Mouse (Mus musculus): ENCODE results near the gene Agrn. TPM values are rescaled to one million over a fixed set of nuclear protein-coding genes. Genes with fewer than 3 reads are reported as not detected.
A peak's percentile ranks its signal among the peaks of the same experiment; 100 is the strongest.

The Agrn gene
- polyA plus RNA-seq, 1 experiment from 2014 or later: 142 TPM

DNA sequence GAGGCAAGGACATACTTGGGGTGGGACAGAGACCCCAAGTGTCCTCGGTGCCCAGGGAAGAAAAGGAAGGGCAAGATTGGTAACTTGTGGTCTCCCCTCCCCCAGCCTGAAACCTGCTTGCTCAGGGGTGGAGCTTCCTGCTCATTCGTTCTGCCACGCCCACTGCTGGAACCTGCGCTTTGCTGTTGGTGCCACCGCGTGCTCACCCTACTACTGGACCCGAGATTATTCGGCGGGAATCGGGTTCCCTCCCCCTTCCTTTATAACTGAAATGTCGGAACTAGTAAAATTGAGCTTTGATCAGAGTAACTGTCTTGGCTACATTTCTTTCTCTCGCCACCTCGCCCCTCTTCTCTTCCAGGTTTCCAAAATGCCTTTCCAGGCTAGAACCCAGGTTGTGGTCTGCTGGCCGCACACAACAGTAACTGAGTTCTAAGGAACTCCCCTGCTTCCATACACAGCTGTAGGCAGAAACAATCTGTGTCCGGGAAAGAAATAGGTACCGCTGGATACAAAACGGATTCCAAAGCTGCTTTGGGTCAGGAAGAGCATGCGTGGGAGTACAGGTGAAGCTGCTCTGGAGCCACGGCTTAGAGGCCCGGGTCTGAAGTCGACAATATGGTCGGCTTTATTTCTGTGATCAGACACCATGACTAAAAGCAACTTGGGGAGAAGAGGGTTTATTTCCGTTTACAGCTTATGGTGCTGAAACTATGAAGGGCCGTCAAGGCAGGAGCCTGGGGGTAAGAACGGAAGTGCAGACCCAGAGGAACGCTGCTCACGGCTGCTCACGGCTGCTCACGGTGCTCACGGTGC lies 60.8 kb downstream of the Agrn start:
- no peaks in the 10 kb centered on the region for H3K9me3 ChIP-seq (ENCODE audit: control insufficient read depth, low read length)
- no peaks in the 10 kb centered on the region for H3K27me3 ChIP-seq (ENCODE audit: control insufficient read depth, insufficient read depth, low read length)
- WGBS: 93% methylated on average over 30 of the region's 30 CpGs
- no peak overlapping the region for H3K9ac ChIP-seq (replicated peaks; ENCODE audit: low read length)
- no peak for DNase-seq
- no peak overlapping the region for H3K27ac ChIP-seq (replicated peaks; ENCODE audit: low read depth, low read length)
- H3K36me3 ChIP-seq (ENCODE audit: control insufficient read depth, insufficient read depth, low read length): no peaks in the 10 kb centered on the region
- H3K4me1 ChIP-seq (ENCODE audit: control insufficient read depth, insufficient read depth, low read length): no peaks in the 10 kb centered on the region
- no peak overlapping the region for H3K4me3 ChIP-seq (replicated peaks; ENCODE audit: low read depth, low read length)
- H3K4me2 ChIP-seq (ENCODE audit: low read length): no peak overlapping the region
- no peak for ATAC-seq (ENCODE audit: low FRiP score, low TSS enrichment)

DNA sequence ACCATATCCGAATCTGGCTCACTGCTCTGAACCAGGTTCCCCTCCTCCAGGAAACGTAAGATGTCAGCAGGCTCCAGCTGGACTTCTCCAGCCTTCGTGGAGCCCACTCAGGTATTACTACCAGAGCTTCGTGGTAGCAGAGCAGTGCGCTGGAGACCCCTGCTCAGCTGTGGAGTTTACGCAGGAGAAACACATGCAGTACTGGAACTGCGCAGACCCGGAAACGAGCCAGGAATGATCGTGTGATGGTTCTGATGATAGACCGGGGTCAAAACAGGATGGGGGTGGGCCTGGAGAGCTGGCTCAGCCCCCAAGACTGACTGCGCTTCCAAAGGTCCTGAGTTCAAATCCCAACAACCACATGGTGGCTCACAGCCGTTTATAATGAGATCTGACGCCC lies 61.5 kb downstream of the Agrn start:
- DNase-seq: no peak
- Histone ChIP-seq H3K9me3 (ENCODE audit: control insufficient read depth, low read length) (no peaks in the 10 kb centered on the region), H3K4me2 (ENCODE audit: low read length) (no peak overlapping the region), H3K27ac (replicated peaks; ENCODE audit: low read depth, low read length) (no peak overlapping the region), H3K9ac (replicated peaks; ENCODE audit: low read length) (no peak overlapping the region), H3K4me3 (replicated peaks; ENCODE audit: low read depth, low read length) (no peak overlapping the region), H3K36me3 (ENCODE audit: control insufficient read depth, insufficient read depth, low read length) (no peaks in the 10 kb centered on the region), H3K27me3 (ENCODE audit: control insufficient read depth, insufficient read depth, low read length) (no peaks in the 10 kb centered on the region), H3K4me1 (ENCODE audit: control insufficient read depth, insufficient read depth, low read length) (no peaks in the 10 kb centered on the region)
- 96% methylated on average over 14 of the region's 14 CpGs for WGBS
- no peak for ATAC-seq (ENCODE audit: low FRiP score, low TSS enrichment)

DNA sequence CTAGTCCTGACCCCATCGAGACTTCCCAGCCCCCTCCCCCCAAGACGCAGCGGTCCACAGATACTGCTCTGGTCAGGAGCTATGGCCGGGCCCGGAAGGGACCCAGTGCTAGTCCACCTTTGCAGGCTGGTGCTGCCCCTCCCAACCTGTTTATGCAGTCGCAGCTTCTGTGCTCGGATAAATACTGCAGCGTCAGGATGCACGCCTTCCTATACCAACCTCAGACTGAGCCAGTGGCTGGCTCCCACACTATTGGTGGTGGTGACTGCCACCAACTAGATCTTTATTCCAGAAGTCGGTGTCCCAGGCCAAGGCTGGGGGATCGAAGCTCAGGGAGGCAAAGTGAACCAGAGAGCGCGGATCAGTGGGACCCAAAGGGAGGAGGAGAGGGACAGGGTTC lies 62.2 kb downstream of the Agrn start:
- Histone ChIP-seq H3K27me3 (ENCODE audit: control insufficient read depth, insufficient read depth, low read length) (no peaks in the 10 kb centered on the region), H3K9ac (replicated peaks; ENCODE audit: low read length) (no peak overlapping the region), H3K27ac (replicated peaks; ENCODE audit: low read depth, low read length) (no peak overlapping the region), H3K4me1 (ENCODE audit: control insufficient read depth, insufficient read depth, low read length) (no peaks in the 10 kb centered on the region), H3K36me3 (ENCODE audit: control insufficient read depth, insufficient read depth, low read length) (no peaks in the 10 kb centered on the region), H3K9me3 (ENCODE audit: control insufficient read depth, low read length) (no peaks in the 10 kb centered on the region), H3K4me2 (ENCODE audit: low read length) (no peak overlapping the region), H3K4me3 (replicated peaks; ENCODE audit: low read depth, low read length) (no peak overlapping the region)
- DNase-seq: no peak
- no peak for ATAC-seq (ENCODE audit: low FRiP score, low TSS enrichment)
- 89% methylated on average over 13 of the region's 13 CpGs for WGBS

DNA sequence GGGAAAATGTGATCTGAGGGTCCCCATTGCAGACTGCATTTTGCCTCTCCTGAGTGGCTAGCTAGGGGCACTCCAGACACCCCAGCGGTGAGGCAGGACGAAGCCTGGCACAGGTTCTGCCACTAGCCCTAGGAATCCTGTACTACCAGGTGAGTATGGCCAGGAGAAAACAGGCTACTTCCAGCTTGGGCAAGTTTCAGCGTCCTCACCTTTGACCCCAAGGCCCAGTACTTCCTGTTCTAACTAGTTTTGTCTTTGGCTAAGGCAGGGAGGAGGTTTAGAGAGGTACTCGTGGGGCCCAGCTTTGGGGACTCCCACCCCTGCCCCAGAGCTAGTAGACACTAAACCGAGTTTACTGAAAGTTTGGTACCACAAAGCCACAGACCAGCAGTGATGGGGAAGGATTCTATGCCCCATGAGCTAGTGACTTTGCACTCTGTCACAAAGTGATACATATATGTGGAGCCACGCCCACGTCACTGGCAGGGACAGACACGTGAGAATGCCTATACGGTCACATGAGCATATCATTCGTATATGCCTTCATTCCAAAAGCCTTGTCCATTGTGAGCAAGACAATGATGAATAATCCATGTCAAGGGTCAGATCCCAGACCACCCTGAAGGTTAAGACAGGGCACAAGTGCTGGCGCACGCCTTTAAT lies 63.2 kb downstream of the Agrn start:
- no peaks in the 10 kb centered on the region for H3K9me3 ChIP-seq (ENCODE audit: control insufficient read depth, low read length)
- H3K36me3 ChIP-seq (ENCODE audit: control insufficient read depth, insufficient read depth, low read length): no peaks in the 10 kb centered on the region
- H3K27me3 ChIP-seq (ENCODE audit: control insufficient read depth, insufficient read depth, low read length): no peaks in the 10 kb centered on the region
- no peak overlapping the region for H3K27ac ChIP-seq (replicated peaks; ENCODE audit: low read depth, low read length)
- no peaks in the 10 kb centered on the region for H3K4me1 ChIP-seq (ENCODE audit: control insufficient read depth, insufficient read depth, low read length)
- no peak for DNase-seq
- H3K9ac ChIP-seq (replicated peaks; ENCODE audit: low read length): 0 out of 2 replicates have a peak overlapping the region, but pooled peaks have one; percentile 20
- no peak overlapping the region for H3K4me3 ChIP-seq (replicated peaks; ENCODE audit: low read depth, low read length)
- WGBS: 79% methylated on average over 12 of the region's 12 CpGs
- no peak for ATAC-seq (ENCODE audit: low FRiP score, low TSS enrichment)
- no peak overlapping the region for H3K4me2 ChIP-seq (ENCODE audit: low read length)

DNA sequence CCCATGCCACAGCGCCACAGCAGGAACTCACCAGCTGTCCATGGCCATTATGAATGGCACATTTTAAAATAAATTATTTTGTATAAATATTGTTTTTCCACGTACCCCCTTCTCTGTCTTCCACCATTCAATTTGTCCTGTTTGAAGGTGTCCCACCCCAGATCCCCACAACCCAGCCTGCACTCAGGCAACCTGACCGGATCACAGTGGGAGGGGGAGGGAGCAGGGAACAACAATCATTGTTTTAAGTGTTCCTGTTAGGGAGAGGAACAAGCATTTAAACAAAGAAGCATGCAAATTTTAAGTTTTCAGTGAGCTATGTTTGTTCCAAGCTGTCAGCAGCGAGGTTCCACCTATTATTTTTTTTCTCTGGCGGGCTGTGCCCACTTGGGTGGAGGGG lies 64.0 kb downstream of the Agrn start:
- no peaks in the 10 kb centered on the region for H3K36me3 ChIP-seq (ENCODE audit: control insufficient read depth, insufficient read depth, low read length)
- WGBS: 62% methylated on average over 5 of the region's 5 CpGs
- H3K9me3 ChIP-seq (ENCODE audit: control insufficient read depth, low read length): no peaks in the 10 kb centered on the region
- no peak for ATAC-seq (ENCODE audit: low FRiP score, low TSS enrichment)
- H3K9ac ChIP-seq (replicated peaks; ENCODE audit: low read length): 0 out of 2 replicates have a peak overlapping the region, but pooled peaks have one; percentile 20
- no peak for DNase-seq
- H3K4me2 ChIP-seq (ENCODE audit: low read length): no peak overlapping the region
- H3K27ac ChIP-seq (replicated peaks; ENCODE audit: low read depth, low read length): no peak overlapping the region
- no peaks in the 10 kb centered on the region for H3K27me3 ChIP-seq (ENCODE audit: control insufficient read depth, insufficient read depth, low read length)
- H3K4me1 ChIP-seq (ENCODE audit: control insufficient read depth, insufficient read depth, low read length): no peaks in the 10 kb centered on the region
- H3K4me3 ChIP-seq (replicated peaks; ENCODE audit: low read depth, low read length): no peak overlapping the region

DNA sequence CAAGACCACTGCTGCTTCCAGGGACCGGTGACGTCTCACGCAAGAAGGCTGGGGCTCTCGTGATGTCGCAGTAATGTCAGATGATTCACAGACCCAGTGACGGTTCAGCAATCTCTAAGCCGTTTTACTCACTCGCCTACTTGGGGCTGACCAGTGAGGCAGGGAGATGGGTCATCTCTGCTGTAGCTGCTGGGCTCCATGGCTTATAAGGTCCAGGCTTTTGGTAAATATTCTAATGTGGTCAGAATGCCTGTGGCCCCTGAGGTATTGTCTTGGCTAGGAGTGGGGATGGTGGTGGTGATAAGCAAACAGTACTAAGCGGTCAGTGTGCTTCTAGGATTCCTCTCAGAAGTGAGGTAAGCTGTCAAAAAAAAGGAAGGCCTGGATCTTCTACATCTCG lies 66.3 kb downstream of the Agrn start:
- ATAC-seq (ENCODE audit: low FRiP score, low TSS enrichment): no peak
- Histone ChIP-seq H3K9ac (replicated peaks; ENCODE audit: low read length) (no peak overlapping the region), H3K36me3 (ENCODE audit: control insufficient read depth, insufficient read depth, low read length) (peaks cover 10% of the 10 kb centered on the region), H3K4me2 (ENCODE audit: low read length) (no peak overlapping the region), H3K4me1 (ENCODE audit: control insufficient read depth, insufficient read depth, low read length) (no peaks in the 10 kb centered on the region), H3K27me3 (ENCODE audit: control insufficient read depth, insufficient read depth, low read length) (no peaks in the 10 kb centered on the region), H3K9me3 (ENCODE audit: control insufficient read depth, low read length) (no peaks in the 10 kb centered on the region), H3K4me3 (replicated peaks; ENCODE audit: low read depth, low read length) (no peak overlapping the region), H3K27ac (replicated peaks; ENCODE audit: low read depth, low read length) (no peak overlapping the region)
- no peak for DNase-seq
- WGBS: 78% methylated on average over 10 of the region's 10 CpGs

DNA sequence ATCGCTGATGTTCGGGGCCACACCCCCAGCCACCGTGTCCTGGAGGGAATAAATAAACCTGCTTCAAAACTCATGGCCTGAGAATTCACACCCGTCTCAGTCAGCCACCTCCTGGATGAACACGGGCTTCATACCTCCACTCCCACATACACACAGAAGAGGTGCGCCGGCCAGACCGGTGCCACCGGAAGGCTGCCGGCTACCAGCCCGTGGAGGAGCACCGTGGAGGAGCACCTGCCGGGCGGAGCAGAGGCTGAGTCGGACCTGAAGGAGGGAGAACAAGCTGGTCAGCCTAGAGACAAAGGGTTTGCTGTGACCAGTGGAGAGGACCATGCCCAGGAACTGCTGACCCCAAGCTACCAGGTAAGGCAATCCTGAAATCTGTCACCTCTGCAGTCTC lies 66.9 kb downstream of the Agrn start, which contains the start of gene Rnf223:
Gene Rnf223 (plus strand): TSS at position 78 of the 400 bp plus-strand sequence.
- no peak for DNase-seq
- no peak within 1 kb of the TSS for H3K27ac ChIP-seq (replicated peaks; ENCODE audit: low read depth, low read length)
- ATAC-seq (ENCODE audit: low FRiP score, low TSS enrichment): no peak
- peaks cover 15% of the 10 kb centered on the region for H3K36me3 ChIP-seq (ENCODE audit: control insufficient read depth, insufficient read depth, low read length)
- no peaks in the 10 kb centered on the region for H3K27me3 ChIP-seq (ENCODE audit: control insufficient read depth, insufficient read depth, low read length)
- H3K4me1 ChIP-seq (ENCODE audit: control insufficient read depth, insufficient read depth, low read length): no peaks in the 10 kb centered on the region
- no peak within 1 kb of the TSS for H3K4me3 ChIP-seq (replicated peaks; ENCODE audit: low read depth, low read length)
- H3K4me2 ChIP-seq (ENCODE audit: low read length): no peak within 1 kb of the TSS
- no peaks in the 10 kb centered on the region for H3K9me3 ChIP-seq (ENCODE audit: control insufficient read depth, low read length)
- no peak within 1 kb of the TSS for H3K9ac ChIP-seq (replicated peaks; ENCODE audit: low read length)
- WGBS: 86% methylated on average over 15 of the region's 15 CpGs

DNA sequence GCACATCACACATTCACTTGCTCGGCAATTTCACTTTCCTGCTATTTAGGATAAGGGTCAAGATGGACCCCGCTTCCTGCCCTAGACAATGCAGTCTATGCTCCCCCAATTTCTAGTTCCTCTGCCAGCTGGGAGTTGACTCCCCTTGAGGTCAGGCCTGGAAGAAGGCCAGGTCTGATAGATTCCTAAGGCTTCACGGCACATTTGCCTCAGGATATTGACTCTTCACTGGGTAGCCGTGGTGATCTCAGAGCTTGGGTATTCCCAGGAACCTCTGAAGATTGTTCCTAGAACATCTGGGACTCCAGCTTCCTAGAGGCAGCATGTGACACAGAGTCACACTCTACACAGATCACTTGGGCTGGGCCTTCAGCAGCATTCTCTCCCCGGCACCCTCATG lies 68.5 kb downstream of the Agrn start:
- Histone ChIP-seq H3K27me3 (ENCODE audit: control insufficient read depth, insufficient read depth, low read length) (no peaks in the 10 kb centered on the region), H3K36me3 (ENCODE audit: control insufficient read depth, insufficient read depth, low read length) (peaks cover 31% of the 10 kb centered on the region), H3K9me3 (ENCODE audit: control insufficient read depth, low read length) (no peaks in the 10 kb centered on the region), H3K4me3 (replicated peaks; ENCODE audit: low read depth, low read length) (no peak overlapping the region), H3K4me2 (ENCODE audit: low read length) (no peak overlapping the region), H3K4me1 (ENCODE audit: control insufficient read depth, insufficient read depth, low read length) (no peaks in the 10 kb centered on the region), H3K27ac (replicated peaks; ENCODE audit: low read depth, low read length) (no peak overlapping the region), H3K9ac (replicated peaks; ENCODE audit: low read length) (no peak overlapping the region)
- DNase-seq (no peak), ATAC-seq (ENCODE audit: low FRiP score, low TSS enrichment) (no peak)
- 89% methylated on average over 5 of the region's 5 CpGs for WGBS

DNA sequence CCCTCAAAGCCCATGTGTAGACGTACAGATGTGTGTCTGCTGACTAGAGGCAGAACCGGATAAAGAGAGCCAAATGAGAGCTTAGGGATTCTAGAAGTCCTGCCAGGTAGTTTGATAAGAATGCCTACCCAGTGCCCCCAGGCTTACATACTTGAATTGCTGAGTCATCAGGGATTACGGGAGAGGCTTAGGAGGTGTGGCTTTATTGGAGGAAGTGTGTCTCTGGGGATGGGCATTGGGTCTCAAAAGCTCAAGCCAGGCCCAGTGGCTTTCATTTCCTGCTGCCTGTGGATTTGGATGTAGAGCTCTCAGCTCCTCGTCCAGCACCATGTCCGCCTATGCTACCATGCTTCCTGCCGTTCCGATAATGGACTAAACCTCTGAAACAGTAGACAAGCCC lies 70.4 kb downstream of the Agrn start:
- Histone ChIP-seq H3K27ac (replicated peaks; ENCODE audit: low read depth, low read length) (no peak overlapping the region), H3K27me3 (ENCODE audit: control insufficient read depth, insufficient read depth, low read length) (no peaks in the 10 kb centered on the region), H3K9me3 (ENCODE audit: control insufficient read depth, low read length) (no peaks in the 10 kb centered on the region), H3K4me3 (replicated peaks; ENCODE audit: low read depth, low read length) (no peak overlapping the region), H3K4me1 (ENCODE audit: control insufficient read depth, insufficient read depth, low read length) (no peaks in the 10 kb centered on the region), H3K36me3 (ENCODE audit: control insufficient read depth, insufficient read depth, low read length) (peaks cover 49% of the 10 kb centered on the region), H3K9ac (replicated peaks; ENCODE audit: low read length) (no peak overlapping the region), H3K4me2 (ENCODE audit: low read length) (no peak overlapping the region)
- ATAC-seq (ENCODE audit: low FRiP score, low TSS enrichment) (no peak), DNase-seq (no peak)
- WGBS: 91% methylated on average over 7 of the region's 7 CpGs
